Mouse (Mus musculus) forebrain, embryonic 13.5 days (tissue): ENCODE measurements around the gene Cfap221. TPM values are rescaled to one million over a fixed set of nuclear protein-coding genes. Genes with fewer than 3 reads are reported as not detected.
A peak's percentile ranks its signal among the peaks of the same experiment; 100 is the strongest.

ENCODE experiments used
- ATAC-seq: fragments of 200-750 bp; cut with Nextera tagmentation; 2 replicates; pipeline ENCODE4 v1.8.0; 2017
- H3K27ac ChIP-seq: fragments of 300-500 bp; sonication (generic); 2 replicates; pipeline ENCODE4 v1.5.1; 2015; ENCODE audit warnings: inconsistent platforms, mild to moderate bottlenecking, moderate library complexity
- H3K27me3 ChIP-seq: fragments of 300-500 bp; sonication (generic); 2 replicates; pipeline ENCODE4 v1.6.1; 2015; ENCODE audit warnings: mild to moderate bottlenecking, inconsistent platforms
- H3K36me3 ChIP-seq: fragments of 300-500 bp; sonication (generic); 2 replicates; pipeline ENCODE4 v1.6.1; 2015; ENCODE audit warnings: mild to moderate bottlenecking, inconsistent platforms; ENCODE audit not compliant: poor library complexity, severe bottlenecking
- H3K4me1 ChIP-seq: fragments of 300-500 bp; sonication (generic); 2 replicates; pipeline ENCODE4 v1.6.1; 2015; ENCODE audit warnings: inconsistent platforms
- H3K4me2 ChIP-seq: fragments of 300-500 bp; sonication (generic); 2 replicates; pipeline ENCODE4 v1.6.1; 2015; ENCODE audit warnings: inconsistent platforms, mild to moderate bottlenecking, moderate library complexity
- H3K4me3 ChIP-seq: fragments of 300-500 bp; sonication (generic); 2 replicates; pipeline ENCODE4 v1.5.1; 2015; ENCODE audit warnings: mild to moderate bottlenecking, inconsistent platforms
- H3K9ac ChIP-seq: fragments of 300-500 bp; sonication (generic); 2 replicates; pipeline ENCODE4 v1.6.1; 2015; ENCODE audit warnings: mild to moderate bottlenecking, inconsistent platforms
- H3K9me3 ChIP-seq: fragments of 300-500 bp; sonication (generic); replicated peaks from 2 replicates; pipeline ENCODE4 v1.6.1; 2016; ENCODE audit warnings: inconsistent platforms
- WGBS: fragments of 180-500 bp; shearing (Covaris S2); methylation state at CpG from one replicate; pipeline ENCODE4 v1.1.7; 2015; 5-methylcytosine and 5-hydroxymethylcytosine counted together
- polyA plus RNA-seq: library from polyadenylated mRNA; unstranded; fragments of >200 nt; fragmentation: Nextera tagmentation; extraction: Ambion mirVana; gene quantifications from 2 replicates; pipeline ENCODE4 v1.2.1, GENCODE M21; 2015

Cfap221 gene
- polyA plus RNA-seq: 0.72 TPM in 1 of 2 replicates, not detected in the other

DNA sequence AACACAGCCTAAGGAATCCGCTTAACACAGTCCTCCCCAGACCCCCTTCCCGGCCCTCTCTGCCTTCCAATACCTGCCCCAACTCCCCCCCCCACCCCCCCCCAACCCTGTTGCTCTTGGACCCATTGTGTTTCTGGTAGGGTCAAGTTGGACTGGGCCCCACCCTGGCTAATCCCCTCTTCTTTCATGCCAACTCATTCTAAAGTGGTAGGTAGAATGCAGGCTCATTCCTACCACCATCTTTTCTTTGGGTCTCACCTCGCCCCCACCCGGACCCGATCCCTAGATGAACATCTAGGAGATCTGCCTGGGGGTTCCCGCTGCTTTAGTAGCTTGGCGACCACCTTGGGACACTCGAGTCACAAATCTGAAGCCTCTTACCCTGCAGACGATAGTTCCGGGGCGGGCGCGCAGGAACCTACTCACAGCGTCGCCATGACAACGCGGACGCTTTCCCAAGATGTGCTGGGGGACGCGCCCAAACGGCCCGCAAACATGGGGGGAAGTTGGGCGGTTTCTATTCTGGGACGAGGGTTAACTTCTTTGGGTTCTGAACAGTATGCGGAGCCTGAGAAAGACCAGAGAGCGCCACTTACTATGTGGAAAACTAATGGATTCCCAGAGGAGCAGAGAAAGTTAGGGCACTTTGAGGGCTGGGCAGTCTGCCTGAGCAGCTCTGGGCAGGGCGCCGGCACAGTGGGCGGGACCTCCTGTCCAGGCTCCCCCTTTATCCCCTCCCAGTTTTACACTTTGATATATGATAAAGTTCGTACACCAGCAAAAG lies at the start of gene Cfap221:
TSS of gene Cfap221 (minus strand) at position 437 of the 784 bp plus-strand sequence.
- 0 out of 2 replicates have a peak, but pooled peaks cover 3% of the 10 kb centered on the region for H3K27me3 ChIP-seq
- peak within 1 kb of the TSS; percentile 69 for H3K4me2 ChIP-seq
- peak within 1 kb of the TSS; percentile 46; the same call in 1 of the 2 replicates for H3K9ac ChIP-seq
- H3K9me3 ChIP-seq: no peaks in the 10 kb centered on the region
- no peaks in the 10 kb centered on the region for H3K36me3 ChIP-seq
- no peak within 1 kb of the TSS for H3K27ac ChIP-seq
- H3K4me1 ChIP-seq: 0 out of 2 replicates have a peak, but pooled peaks cover 7% of the 10 kb centered on the region
- peak; percentile 90 for ATAC-seq
- peak within 1 kb of the TSS; percentile 41 for H3K4me3 ChIP-seq
- 5% methylated on average over 30 of the region's 30 CpGs for WGBS

DNA sequence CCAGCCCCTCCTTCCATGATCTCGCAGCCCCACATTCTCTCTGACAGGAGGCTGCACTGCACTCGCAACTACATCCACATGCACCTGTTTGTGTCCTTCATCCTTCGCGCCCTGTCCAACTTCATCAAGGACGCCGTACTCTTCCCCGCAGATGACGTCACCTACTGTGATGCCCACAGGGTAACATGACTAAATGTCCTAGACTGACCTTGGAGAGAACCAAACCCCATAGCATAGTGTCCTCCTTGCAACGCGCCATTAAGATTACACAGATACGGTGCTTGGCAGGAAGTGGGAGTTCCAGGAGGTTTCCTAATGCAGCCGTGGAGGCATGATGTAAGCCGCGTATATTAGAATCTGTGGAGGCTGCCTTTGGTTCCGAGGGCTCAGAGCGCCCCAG lies 47.5 kb upstream of the Cfap221 start:
- H3K4me3 ChIP-seq: no peak overlapping the region
- no peaks in the 10 kb centered on the region for H3K9me3 ChIP-seq
- no peaks in the 10 kb centered on the region for H3K27me3 ChIP-seq
- no peaks in the 10 kb centered on the region for H3K36me3 ChIP-seq
- no peak overlapping the region for H3K27ac ChIP-seq
- no peak for ATAC-seq
- no peak overlapping the region for H3K9ac ChIP-seq
- no peak overlapping the region for H3K4me2 ChIP-seq
- H3K4me1 ChIP-seq: no peaks in the 10 kb centered on the region
- 92% methylated on average over 16 of the region's 16 CpGs for WGBS

DNA sequence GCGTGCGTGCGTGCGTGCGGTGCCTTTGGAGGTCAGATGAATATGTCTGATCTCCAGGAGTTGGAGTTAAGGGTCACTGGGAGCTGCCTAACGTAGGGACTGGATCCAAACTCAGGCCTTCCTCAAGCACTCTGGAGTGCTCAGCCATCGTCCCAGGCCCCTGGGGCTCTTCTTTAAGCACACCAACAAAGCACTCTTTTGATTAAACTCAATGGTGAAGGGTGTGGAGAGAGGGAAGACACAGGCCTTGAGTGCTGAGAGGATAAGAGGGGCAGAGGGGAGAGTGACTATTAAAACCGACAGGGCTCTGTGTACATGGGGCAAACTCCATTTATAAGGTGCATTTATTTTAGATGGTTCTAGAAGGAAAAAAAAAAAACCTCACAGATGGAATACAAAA lies 45.4 kb upstream of the Cfap221 start:
- Histone ChIP-seq H3K27ac (no peak overlapping the region), H3K9ac (no peak overlapping the region), H3K36me3 (no peaks in the 10 kb centered on the region), H3K4me3 (no peak overlapping the region), H3K4me1 (peaks cover under 1% of the 10 kb centered on the region), H3K27me3 (no peaks in the 10 kb centered on the region), H3K4me2 (no peak overlapping the region), H3K9me3 (no peaks in the 10 kb centered on the region)
- 65% methylated on average over 8 of the region's 8 CpGs for WGBS
- no peak for ATAC-seq

DNA sequence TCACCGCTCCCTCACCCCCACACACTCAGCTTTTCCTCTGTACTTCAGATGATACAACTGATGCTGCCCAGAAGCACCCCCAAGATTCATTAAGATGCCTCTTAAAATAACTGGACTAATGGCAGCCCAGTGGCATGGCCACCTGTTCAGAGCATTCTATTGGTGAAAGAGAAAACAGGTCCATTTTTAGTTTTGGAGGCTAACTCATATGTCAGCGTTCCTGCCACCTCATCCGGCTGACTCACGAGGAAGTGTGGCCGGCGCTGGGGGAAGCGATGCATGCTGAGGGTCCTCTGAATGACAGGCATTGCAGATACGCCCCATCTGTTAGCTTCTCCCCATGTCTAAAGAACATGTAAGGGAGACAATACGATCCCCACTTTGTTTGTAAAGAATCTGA lies 41.6 kb upstream of the Cfap221 start:
- WGBS: 81% methylated on average over 9 of the region's 9 CpGs
- H3K4me1 ChIP-seq: peaks cover 9% of the 10 kb centered on the region

DNA sequence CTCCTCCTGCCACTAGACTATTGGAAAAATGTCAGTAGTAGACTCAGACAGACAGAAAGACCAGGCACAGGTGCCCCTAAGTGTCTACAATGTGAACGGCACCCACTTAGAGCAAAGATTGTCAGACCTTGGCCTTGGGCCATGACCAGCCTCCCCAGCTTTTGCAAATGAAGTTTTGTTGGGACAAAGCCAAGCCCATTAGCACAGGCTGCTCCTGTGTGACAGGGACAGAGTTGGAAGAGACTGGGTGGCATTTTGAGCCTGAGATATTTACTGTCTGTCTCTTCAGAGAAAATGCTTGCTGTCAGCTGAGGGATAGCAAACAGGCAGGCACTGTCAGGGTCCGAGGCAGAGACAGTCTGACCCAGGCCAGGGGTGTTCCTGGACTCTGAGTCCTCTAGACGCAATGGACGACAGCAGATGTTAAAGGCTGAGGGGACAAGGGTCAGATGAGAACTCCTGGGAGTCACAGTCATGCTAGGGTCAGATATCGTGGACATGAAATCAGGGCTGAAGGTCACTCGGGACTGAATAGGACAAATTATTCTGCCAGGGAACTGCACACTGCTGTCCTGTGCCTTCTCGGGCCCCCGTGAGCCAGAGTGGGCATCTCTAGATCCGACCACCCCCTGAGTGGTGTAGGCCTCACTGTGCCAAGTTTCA lies 40.1 kb upstream of the Cfap221 start:
- Histone ChIP-seq H3K27ac (no peak overlapping the region), H3K4me3 (no peak overlapping the region), H3K36me3 (no peaks in the 10 kb centered on the region), H3K9me3 (no peaks in the 10 kb centered on the region), H3K4me2 (no peak overlapping the region), H3K4me1 (peaks cover 9% of the 10 kb centered on the region), H3K27me3 (no peaks in the 10 kb centered on the region), H3K9ac (no peak overlapping the region)
- peak; percentile 65 for ATAC-seq
- WGBS: 72% methylated on average over 9 of the region's 9 CpGs

More for the DNA sequence above, 41.6 kb upstream of the Cfap221 start:
- Histone ChIP-seq H3K27ac (no peak overlapping the region), H3K4me3 (no peak overlapping the region), H3K4me2 (no peak overlapping the region), H3K9me3 (no peaks in the 10 kb centered on the region), H3K9ac (no peak overlapping the region), H3K36me3 (no peaks in the 10 kb centered on the region), H3K27me3 (no peaks in the 10 kb centered on the region)
- no peak for ATAC-seq

DNA sequence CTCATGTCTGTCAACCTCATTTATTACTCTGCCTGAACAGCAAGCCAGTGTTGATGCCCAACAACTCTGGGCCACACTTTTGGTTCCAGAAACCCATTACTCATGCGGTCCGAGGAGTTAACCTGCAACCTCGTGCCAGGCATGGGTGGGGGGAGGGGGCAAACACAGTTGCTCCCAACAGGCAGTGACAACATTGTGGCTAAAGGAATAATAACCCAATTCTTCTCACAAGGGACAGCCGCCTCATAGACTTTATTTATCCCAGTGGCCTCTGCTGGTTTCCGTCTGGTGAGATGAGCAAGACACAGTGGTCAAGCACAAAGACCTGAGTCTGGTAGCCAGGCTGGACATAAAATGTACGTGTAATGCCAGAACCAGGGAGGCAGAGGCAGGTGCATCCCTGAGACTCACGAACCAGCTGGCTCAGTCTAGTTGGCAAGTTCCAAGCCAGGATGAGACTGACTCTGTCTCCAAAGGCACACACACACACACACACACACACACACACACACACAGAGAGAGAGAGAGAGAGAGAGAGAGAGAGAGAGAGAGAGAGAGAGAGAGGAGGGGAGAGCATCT lies 38.5 kb upstream of the Cfap221 start:
- Histone ChIP-seq H3K36me3 (no peaks in the 10 kb centered on the region), H3K27ac (no peak overlapping the region), H3K4me3 (no peak overlapping the region), H3K9me3 (no peaks in the 10 kb centered on the region), H3K9ac (no peak overlapping the region), H3K4me1 (peaks cover 9% of the 10 kb centered on the region), H3K27me3 (no peaks in the 10 kb centered on the region), H3K4me2 (no peak overlapping the region)
- ATAC-seq: no peak
- 82% methylated on average over 7 of the region's 7 CpGs for WGBS

DNA sequence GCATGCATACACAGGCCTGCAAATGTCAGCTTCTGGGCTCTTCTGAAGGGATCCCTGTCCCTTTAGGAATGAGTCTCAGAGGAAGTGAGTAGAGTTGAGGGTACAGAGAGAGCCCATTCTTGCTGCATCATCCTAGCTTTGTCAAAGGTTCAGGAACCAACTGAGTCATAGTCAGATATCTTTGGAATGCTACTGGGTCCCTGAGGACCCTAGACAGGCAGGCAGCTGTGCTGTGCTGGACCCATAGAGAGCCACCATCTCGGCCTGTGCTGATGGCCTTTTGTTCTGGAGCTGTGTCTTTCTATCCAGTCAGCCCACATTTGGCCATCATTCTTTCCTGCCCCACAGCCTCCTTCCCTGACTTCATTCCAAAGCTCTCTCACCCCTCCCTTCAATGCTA lies 37.8 kb upstream of the Cfap221 start:
- Histone ChIP-seq H3K36me3 (no peaks in the 10 kb centered on the region), H3K9me3 (no peaks in the 10 kb centered on the region), H3K9ac (no peak overlapping the region), H3K27me3 (no peaks in the 10 kb centered on the region), H3K27ac (no peak overlapping the region), H3K4me1 (peaks cover 9% of the 10 kb centered on the region), H3K4me3 (no peak overlapping the region), H3K4me2 (no peak overlapping the region)
- no peak for ATAC-seq
- WGBS: 70% methylated on average over 1 of the region's 1 CpGs

DNA sequence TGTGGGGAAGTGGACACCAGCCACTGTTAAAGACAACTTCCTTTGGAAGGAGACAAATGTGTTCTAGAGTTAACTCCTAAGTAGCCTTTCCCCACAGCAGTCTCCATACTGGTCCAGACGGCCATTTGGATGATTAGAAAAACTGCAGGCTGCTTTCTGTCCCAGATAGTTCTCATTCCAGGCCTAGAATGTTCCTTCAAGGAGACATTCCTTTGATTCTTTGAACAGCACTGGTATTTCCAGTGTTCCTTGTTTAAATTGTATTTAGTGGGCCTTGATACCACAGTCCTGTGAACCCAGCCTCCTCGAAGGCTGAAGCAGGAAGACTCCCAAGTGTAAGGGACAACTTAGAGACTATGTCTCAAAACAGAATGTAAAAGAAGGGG lies 36.4 kb upstream of the Cfap221 start:
- 89% methylated on average over 2 of the region's 2 CpGs for WGBS
- H3K4me2 ChIP-seq: no peak overlapping the region
- H3K36me3 ChIP-seq: no peaks in the 10 kb centered on the region
- H3K4me1 ChIP-seq: peaks cover 9% of the 10 kb centered on the region
- H3K9ac ChIP-seq: no peak overlapping the region
- ATAC-seq: no peak
- no peak overlapping the region for H3K27ac ChIP-seq
- no peaks in the 10 kb centered on the region for H3K9me3 ChIP-seq
- no peaks in the 10 kb centered on the region for H3K27me3 ChIP-seq
- H3K4me3 ChIP-seq: no peak overlapping the region

DNA sequence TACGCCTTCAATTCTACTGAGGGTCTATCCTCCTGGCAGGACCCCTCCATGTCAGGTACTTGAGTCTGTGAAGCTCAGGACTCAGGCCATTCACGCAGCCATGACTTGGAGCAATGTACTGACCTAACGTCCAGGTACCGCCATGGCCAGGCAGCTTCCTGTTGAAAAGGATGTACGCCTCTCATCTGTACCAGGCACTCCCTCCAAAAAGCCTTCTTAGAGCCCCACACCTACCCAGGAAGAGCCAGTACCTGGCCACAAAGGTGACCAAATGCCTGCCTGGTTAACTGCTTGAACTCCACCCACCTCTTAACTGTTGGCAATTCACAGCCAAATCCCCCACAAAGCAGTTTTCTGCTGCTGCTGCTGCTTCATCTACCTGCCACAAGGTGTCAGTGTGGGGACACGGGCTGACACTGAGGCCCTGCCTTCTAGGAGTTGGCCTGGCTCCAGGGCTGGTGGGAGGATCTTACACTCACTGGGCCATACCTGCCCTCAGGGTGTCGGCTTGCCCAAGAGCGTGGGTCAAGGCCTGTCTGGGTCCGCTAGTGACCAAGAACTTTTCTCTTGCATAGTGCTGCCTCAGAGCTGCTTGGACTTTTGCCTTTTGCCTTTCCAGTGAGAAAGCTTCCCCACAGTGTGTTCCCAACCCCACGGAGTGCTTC lies 35.9 kb upstream of the Cfap221 start:
- H3K27me3 ChIP-seq: no peaks in the 10 kb centered on the region
- no peaks in the 10 kb centered on the region for H3K36me3 ChIP-seq
- 48% methylated on average over 10 of the region's 10 CpGs for WGBS
- no peak overlapping the region for H3K9ac ChIP-seq
- H3K4me1 ChIP-seq: peaks cover 9% of the 10 kb centered on the region
- H3K9me3 ChIP-seq: no peaks in the 10 kb centered on the region
- ATAC-seq: peak; percentile 70
- H3K27ac ChIP-seq: no peak overlapping the region
- H3K4me3 ChIP-seq: no peak overlapping the region
- H3K4me2 ChIP-seq: no peak overlapping the region

DNA sequence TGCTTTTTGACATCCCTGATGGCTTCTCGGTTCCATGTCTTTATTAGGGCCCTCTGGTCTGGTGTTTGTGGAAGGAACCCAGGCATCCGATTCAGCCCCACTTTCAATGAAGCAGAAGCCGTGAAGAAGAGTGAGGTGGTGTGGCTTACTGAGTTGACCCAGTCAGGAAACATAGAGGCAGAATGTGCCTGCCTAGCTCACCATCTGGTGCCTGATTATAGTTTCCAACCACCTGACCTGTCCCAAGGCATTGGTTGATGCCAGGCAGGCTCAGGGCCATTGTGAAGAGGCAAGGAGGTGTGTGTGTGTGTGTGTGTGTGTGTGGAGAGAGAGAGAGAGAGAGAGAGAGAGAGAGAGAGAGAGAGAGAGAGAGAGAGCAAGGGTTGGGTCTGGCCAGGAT lies 33.4 kb upstream of the Cfap221 start:
- Histone ChIP-seq H3K36me3 (no peaks in the 10 kb centered on the region), H3K4me2 (no peak overlapping the region), H3K4me3 (no peak overlapping the region), H3K9me3 (no peaks in the 10 kb centered on the region), H3K9ac (no peak overlapping the region), H3K27ac (no peak overlapping the region), H3K4me1 (peaks cover 7% of the 10 kb centered on the region), H3K27me3 (no peaks in the 10 kb centered on the region)
- 73% methylated on average over 3 of the region's 3 CpGs for WGBS
- ATAC-seq: no peak

DNA sequence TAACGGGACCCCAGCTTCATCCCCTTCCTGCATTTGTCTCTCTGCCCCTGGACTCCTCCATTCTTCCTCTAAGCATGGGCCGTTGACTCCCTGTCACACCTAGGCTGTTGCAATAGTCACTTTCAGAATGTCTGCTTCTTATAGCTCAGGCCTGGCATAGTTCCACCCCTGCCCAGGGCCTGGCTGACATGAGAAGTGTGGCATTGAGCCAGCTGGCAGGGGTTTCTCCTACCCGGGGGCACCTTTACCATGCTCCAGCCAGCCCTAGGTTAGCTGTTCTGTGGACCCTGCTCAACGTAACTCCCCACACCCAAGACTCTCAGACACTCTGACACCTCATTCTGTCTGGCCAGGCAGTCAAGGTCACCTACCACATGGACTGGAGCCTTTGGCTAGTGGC lies 30.7 kb upstream of the Cfap221 start:
- Histone ChIP-seq H3K27ac (no peak overlapping the region), H3K4me2 (no peak overlapping the region), H3K4me3 (no peak overlapping the region), H3K9ac (no peak overlapping the region), H3K36me3 (no peaks in the 10 kb centered on the region), H3K9me3 (no peaks in the 10 kb centered on the region), H3K4me1 (peaks cover 7% of the 10 kb centered on the region), H3K27me3 (no peaks in the 10 kb centered on the region)
- peak; percentile 48; the same call in 1 of the 2 replicates for ATAC-seq
- 55% methylated on average over 4 of the region's 4 CpGs for WGBS

DNA sequence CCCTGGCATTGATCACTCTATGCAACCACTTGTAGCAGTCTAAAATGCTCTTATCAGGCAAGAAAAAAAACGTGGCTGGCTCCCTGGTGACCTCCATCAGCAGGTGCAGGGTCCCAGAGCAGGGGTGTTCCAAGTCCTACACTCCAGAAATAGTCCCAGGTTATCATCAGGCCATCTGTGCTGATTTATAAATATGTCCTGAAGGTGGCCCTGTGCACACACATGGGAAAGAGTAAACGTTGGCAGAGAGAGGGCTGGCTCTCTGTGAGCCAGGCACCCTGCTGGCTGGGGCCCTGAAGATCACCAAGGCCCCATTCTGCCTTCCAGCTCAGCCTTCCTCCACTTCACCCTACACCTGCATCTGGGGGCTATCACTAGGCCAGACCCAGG lies 28.0 kb upstream of the Cfap221 start:
- WGBS: 36% methylated on average over 2 of the region's 2 CpGs
- no peaks in the 10 kb centered on the region for H3K9me3 ChIP-seq
- H3K4me1 ChIP-seq: peaks cover 7% of the 10 kb centered on the region
- H3K36me3 ChIP-seq: no peaks in the 10 kb centered on the region
- ATAC-seq: no peak
- no peaks in the 10 kb centered on the region for H3K27me3 ChIP-seq
- no peak overlapping the region for H3K4me2 ChIP-seq
- H3K4me3 ChIP-seq: no peak overlapping the region
- no peak overlapping the region for H3K27ac ChIP-seq
- no peak overlapping the region for H3K9ac ChIP-seq
